Mouse (Mus musculus) embryonic facial prominence, embryonic 14.5 days (tissue): ENCODE data around the gene Grhl3. TPM values are rescaled to one million over a fixed set of nuclear protein-coding genes. Genes with fewer than 3 reads are reported as not detected.

Experiments used
- ATAC-seq: fragments of 200-750 bp; cut with Nextera tagmentation; 2 replicates; pipeline ENCODE4 v1.8.0; 2017; ENCODE audit warnings: low read depth, moderate number of reproducible peaks, moderate TSS enrichment
- DNase-seq: peaks from one replicate; pipeline ENCODE4 v3.0.0-alpha.2; 2015; ENCODE audit warnings: low spot score
- H3K27ac ChIP-seq: fragments of 300-500 bp; sonication (generic); replicated peaks from 2 replicates; pipeline ENCODE4 v1.5.1; 2014; ENCODE audit warnings: low read depth, mild to moderate bottlenecking, low read length, moderate library complexity
- H3K27me3 ChIP-seq: fragments of 300-500 bp; sonication (generic); replicated peaks from 2 replicates; pipeline ENCODE4 v1.6.1; 2014; ENCODE audit warnings: low read length; ENCODE audit not compliant: control insufficient read depth, insufficient read depth
- H3K36me3 ChIP-seq: fragments of 300-500 bp; sonication (generic); 2 replicates; pipeline ENCODE4 v1.6.1; 2014; ENCODE audit warnings: low read length, mixed read lengths; ENCODE audit not compliant: control insufficient read depth, insufficient read depth
- H3K4me1 ChIP-seq: fragments of 300-500 bp; sonication (generic); 2 replicates; pipeline ENCODE4 v1.6.1; 2014; ENCODE audit warnings: antibody characterized with exemption, low read length; ENCODE audit not compliant: control insufficient read depth, insufficient read depth
- H3K4me2 ChIP-seq: fragments of 300-500 bp; sonication (generic); 2 replicates; pipeline ENCODE4 v1.6.1; 2014; ENCODE audit warnings: low read depth, mild to moderate bottlenecking, low read length, moderate library complexity, mixed read lengths
- H3K4me3 ChIP-seq: fragments of 300-500 bp; sonication (generic); 2 replicates; pipeline ENCODE4 v1.5.1; 2014; ENCODE audit warnings: low read depth, mild to moderate bottlenecking, low read length
- H3K9ac ChIP-seq: fragments of 300-500 bp; sonication (generic); 2 replicates; pipeline ENCODE4 v1.6.1; 2014; ENCODE audit warnings: low read depth, mild to moderate bottlenecking, low read length, moderate library complexity, mixed read lengths
- H3K9me3 ChIP-seq: fragments of 300-500 bp; sonication (generic); 2 replicates; pipeline ENCODE4 v1.6.1; 2016; ENCODE audit warnings: low read length; ENCODE audit not compliant: control insufficient read depth
- WGBS: fragments of 180-500 bp; shearing (Covaris S2); extraction: QIAGEN DNeasy Blood & Tissue Kit; methylation state at CpG from one replicate; pipeline ENCODE4 v1.1.7; 2014; 5-methylcytosine and 5-hydroxymethylcytosine counted together
- polyA plus RNA-seq: library from polyadenylated mRNA; unstranded; fragments of >200 nt; fragmentation: Nextera tagmentation; extraction: Ambion mirVana; gene quantifications from 2 replicates; pipeline ENCODE4 v1.2.1, GENCODE M21; 2014

Grhl3 gene
- polyA plus RNA-seq, 1 experiment from 2014 or later, result 13.3 TPM

DNA sequence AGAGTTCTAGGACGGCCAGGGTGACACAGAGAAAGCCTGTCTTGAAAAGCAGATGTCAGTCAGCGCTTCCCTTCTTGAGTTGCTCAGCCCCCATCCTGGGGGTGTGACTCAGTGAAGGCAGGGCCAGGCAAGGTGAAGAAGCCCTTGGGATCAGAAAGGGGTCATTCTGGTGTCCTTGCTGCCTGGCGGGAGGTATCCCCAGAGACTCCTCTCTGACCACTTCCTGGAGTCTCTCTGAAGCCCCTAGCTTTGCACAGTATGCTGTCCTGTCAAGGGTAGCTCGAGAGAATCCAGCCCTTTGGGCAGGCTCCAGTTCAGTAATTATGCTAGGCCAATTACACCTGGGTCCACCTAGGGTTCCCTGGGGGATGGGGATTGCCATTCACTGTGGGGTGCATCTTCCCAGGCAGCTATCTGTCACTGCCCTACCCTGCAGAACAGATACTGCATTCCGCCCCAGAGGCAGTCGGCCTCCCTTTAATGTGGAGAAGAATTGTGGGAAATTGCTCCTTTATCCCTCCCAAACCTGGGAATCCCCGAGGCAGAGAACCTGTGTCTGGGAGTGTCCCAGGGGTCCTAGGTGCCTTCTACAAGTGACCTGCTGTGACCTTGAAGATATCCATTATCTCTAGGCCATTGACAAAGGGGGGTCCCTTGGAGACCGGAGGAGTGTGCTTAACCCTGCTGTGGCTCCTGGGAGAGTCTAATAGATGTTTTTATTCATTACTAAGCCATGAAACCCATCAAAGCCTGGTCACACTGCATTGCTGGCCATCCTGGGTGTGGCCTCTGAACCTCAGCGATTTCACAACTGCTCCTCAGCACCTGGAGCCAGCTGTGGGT is 41.4 kb downstream of the Grhl3 start:
- Histone ChIP-seq H3K4me3 (no peak overlapping the region), H3K27ac (no peak overlapping the region), H3K27me3 (no peaks in the 10 kb centered on the region), H3K36me3 (no peaks in the 10 kb centered on the region), H3K9ac (no peak overlapping the region), H3K9me3 (peaks cover 7% of the 10 kb centered on the region; the same call in 1 of the 2 replicates), H3K4me2 (no peak overlapping the region), H3K4me1 (no peaks in the 10 kb centered on the region)
- ATAC-seq, result no peak
- WGBS, result 40% methylated on average over 9 of the region's 9 CpGs
- no peak for DNase-seq

- DNase-seq, result peak; percentile 38
- no peak overlapping the region for H3K27ac ChIP-seq
Observed at GRCm38 (mm10) chr4:135531236-135531635, 42.2 kb downstream of the Grhl3 start.

DNA sequence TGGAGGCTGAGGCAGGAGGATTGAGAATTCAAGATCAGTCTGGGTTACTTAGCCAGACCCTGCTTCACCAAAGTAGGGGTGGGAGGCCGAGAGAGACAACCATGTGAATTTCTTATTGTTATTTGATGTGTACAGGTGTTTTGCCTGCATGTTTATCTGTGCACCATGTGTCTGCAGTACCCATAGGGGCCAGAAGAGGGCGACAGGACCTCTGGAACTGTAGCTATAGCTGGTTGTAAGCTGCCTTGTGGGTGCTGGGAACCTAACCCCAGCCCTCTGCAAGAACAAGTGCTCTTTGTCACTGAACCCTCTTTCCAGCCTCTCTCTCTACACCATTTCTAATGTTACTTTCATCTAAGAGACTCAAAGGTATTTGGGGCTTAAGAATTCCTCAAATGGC is 43.2 kb downstream of the Grhl3 start:
- Histone ChIP-seq H3K27me3 (0 out of 2 replicates have a peak, but pooled peaks cover 4% of the 10 kb centered on the region), H3K27ac (no peak overlapping the region), H3K4me1 (0 out of 2 replicates have a peak, but pooled peaks cover 7% of the 10 kb centered on the region), H3K9ac (no peak overlapping the region), H3K4me2 (no peak overlapping the region), H3K36me3 (no peaks in the 10 kb centered on the region), H3K9me3 (peaks cover 7% of the 10 kb centered on the region; the same call in 1 of the 2 replicates), H3K4me3 (no peak overlapping the region)
- ATAC-seq (no peak), DNase-seq (no peak)
- 54% methylated on average over 2 of the region's 2 CpGs for WGBS

More at GRCm38 (mm10) chr4:135531236-135531635, 42.2 kb downstream of the Grhl3 start:
- H3K4me3 ChIP-seq, result no peak overlapping the region
- WGBS, result 72% methylated on average over 9 of the region's 9 CpGs
- H3K9me3 ChIP-seq, result peaks cover 7% of the 10 kb centered on the region; the same call in 1 of the 2 replicates
- 0 out of 2 replicates have a peak, but pooled peaks cover 4% of the 10 kb centered on the region for H3K4me1 ChIP-seq
- no peak for ATAC-seq
- H3K9ac ChIP-seq, result no peak overlapping the region
- H3K36me3 ChIP-seq, result no peaks in the 10 kb centered on the region
- H3K27me3 ChIP-seq, result no peaks in the 10 kb centered on the region
- no peak overlapping the region for H3K4me2 ChIP-seq

DNA sequence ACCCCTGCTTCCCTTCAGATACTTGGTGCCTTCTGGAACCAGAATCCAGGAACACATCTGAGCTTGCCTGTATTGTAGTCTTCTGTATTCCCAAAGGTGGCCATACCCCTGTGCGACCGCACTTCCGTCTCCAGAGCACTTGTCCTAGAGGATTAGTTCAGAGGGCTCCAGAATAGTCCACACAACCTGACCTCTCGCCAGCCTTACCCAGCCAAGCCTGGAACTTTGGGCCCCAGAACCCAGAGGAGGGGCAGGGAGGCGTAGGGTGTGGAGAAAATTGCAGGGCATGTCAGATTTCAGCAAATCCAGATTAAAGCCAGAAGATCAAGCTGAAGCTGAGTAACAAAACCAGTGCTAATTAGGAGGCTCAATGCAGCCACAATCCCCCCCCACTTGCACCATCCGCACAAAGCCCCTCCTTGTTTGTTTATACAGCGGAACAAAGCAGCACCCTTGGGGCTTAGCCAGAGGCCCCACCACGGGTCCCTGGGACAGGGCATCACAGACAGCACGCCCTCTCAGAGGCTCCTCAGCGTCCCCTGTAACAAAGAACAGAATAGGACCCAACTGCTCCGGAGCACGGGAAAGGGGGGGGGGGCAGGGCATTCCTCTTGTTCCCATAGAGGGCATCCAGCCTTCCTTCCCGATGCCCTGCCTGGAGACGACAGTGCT is 47.3 kb downstream of the Grhl3 start:
- Histone ChIP-seq H3K27ac (no peak overlapping the region), H3K27me3 (0 out of 2 replicates have a peak, but pooled peaks cover 4% of the 10 kb centered on the region), H3K9me3 (peaks cover 7% of the 10 kb centered on the region; the same call in 1 of the 2 replicates), H3K4me2 (no peak overlapping the region), H3K36me3 (no peaks in the 10 kb centered on the region), H3K4me1 (peaks cover 7% of the 10 kb centered on the region; the same call in 1 of the 2 replicates), H3K4me3 (no peak overlapping the region), H3K9ac (no peak overlapping the region)
- WGBS, result 21% methylated on average over 14 of the region's 14 CpGs
- DNase-seq (peak; percentile 61), ATAC-seq (peak; percentile 69)

- DNase-seq, result no peak
- H3K27ac ChIP-seq, result no peak overlapping the region
- 60% methylated on average over 12 of the region's 12 CpGs for WGBS
Observed at GRCm38 (mm10) chr4:135525057-135525456, 48.4 kb downstream of the Grhl3 start.

GRCm38 (mm10) chr4:135523939-135524338 is 49.5 kb downstream of the Grhl3 start:
- Histone ChIP-seq H3K4me2 (no peak overlapping the region), H3K9ac (no peak overlapping the region), H3K27ac (no peak overlapping the region), H3K27me3 (0 out of 2 replicates have a peak, but pooled peaks cover 4% of the 10 kb centered on the region), H3K36me3 (no peaks in the 10 kb centered on the region), H3K4me3 (no peak overlapping the region), H3K9me3 (no peaks in the 10 kb centered on the region), H3K4me1 (peaks cover 7% of the 10 kb centered on the region; the same call in 1 of the 2 replicates)
- DNase-seq, result peak; percentile 62
- WGBS, result 7% methylated on average over 5 of the region's 7 CpGs
- ATAC-seq, result peak; percentile 54; the same call in 1 of the 2 replicates

More at GRCm38 (mm10) chr4:135525057-135525456, 48.4 kb downstream of the Grhl3 start:
- Histone ChIP-seq H3K9me3 (0 out of 2 replicates have a peak, but pooled peaks cover 1% of the 10 kb centered on the region), H3K4me1 (peaks cover 7% of the 10 kb centered on the region; the same call in 1 of the 2 replicates), H3K4me3 (no peak overlapping the region), H3K9ac (no peak overlapping the region), H3K36me3 (no peaks in the 10 kb centered on the region), H3K4me2 (no peak overlapping the region), H3K27me3 (0 out of 2 replicates have a peak, but pooled peaks cover 4% of the 10 kb centered on the region)
- no peak for ATAC-seq

DNA sequence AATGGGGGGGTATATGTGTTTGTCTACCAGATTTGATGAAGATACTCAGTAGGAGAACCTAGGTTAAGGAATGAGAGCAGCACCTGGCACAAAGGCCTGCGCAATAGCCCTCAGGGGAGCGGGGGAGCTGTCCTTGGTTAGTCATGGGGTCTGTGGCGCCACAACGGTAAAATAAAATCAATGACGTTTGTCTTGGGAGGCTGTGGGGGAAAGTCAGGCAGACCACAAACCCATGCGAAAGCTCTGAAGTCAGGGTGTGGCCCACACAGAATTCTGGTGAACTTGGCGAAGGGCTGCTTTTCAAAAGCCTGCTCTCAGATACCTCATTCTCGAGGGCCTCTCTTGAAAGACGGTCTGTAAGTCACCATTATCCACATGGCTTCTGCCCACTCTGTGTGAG is 53.0 kb downstream of the Grhl3 start:
- no peak overlapping the region for H3K4me2 ChIP-seq
- no peaks in the 10 kb centered on the region for H3K27me3 ChIP-seq
- peak; percentile 44 for DNase-seq
- 66% methylated on average over 9 of the region's 9 CpGs for WGBS
- no peaks in the 10 kb centered on the region for H3K9me3 ChIP-seq
- H3K4me1 ChIP-seq, result no peaks in the 10 kb centered on the region; the same call in 1 of the 2 replicates
- H3K36me3 ChIP-seq, result no peaks in the 10 kb centered on the region
- H3K4me3 ChIP-seq, result no peak overlapping the region
- no peak overlapping the region for H3K27ac ChIP-seq
- no peak for ATAC-seq
- no peak overlapping the region for H3K9ac ChIP-seq

DNA sequence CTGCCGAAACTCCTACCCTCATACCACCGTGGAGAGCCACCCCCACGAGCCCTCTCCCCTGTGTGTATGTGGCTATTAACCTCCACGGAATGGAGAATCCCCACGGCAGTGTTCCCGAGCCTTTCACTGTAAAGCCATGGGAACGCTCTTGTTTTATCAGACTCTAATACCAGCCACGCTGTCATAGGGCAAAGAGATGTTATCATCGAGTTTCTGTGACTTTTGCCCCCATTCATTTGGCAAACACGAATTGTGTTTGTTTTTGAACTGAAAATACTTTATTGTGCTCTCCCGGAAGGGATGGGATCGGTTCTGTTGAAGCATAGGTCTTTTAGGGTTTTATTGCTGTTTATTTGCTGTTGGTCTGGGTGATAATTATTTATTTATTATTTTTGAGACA is 55.3 kb downstream of the Grhl3 start:
- H3K36me3 ChIP-seq, result no peaks in the 10 kb centered on the region
- ATAC-seq, result no peak
- no peak overlapping the region for H3K4me2 ChIP-seq
- H3K4me1 ChIP-seq, result no peaks in the 10 kb centered on the region
- 81% methylated on average over 12 of the region's 12 CpGs for WGBS
- H3K9me3 ChIP-seq, result no peaks in the 10 kb centered on the region
- H3K9ac ChIP-seq, result no peak overlapping the region
- no peaks in the 10 kb centered on the region for H3K27me3 ChIP-seq
- H3K4me3 ChIP-seq, result no peak overlapping the region
- DNase-seq, result no peak
- no peak overlapping the region for H3K27ac ChIP-seq
